Mouse (Mus musculus) neutrophil, adult 5-6 weeks (primary cell): Measurements from ENCODE around the gene Xpo5. TPM values are rescaled to one million over a fixed set of nuclear protein-coding genes. Genes with fewer than 3 reads are reported as not detected.
A peak's percentile ranks its signal among the peaks of the same experiment; 100 is the strongest.

Experiments used
- ATAC-seq: fragments of 151-379, 151-347 bp; 2 replicates; pipeline ENCODE4 v1.8.0; 2017; ENCODE audit warnings: mild to moderate bottlenecking, moderate TSS enrichment; ENCODE audit not compliant: insufficient number of reproducible peaks, poor library complexity, low FRiP score, severe bottlenecking; ENCODE audit errors: extremely low read depth
- total RNA-seq: library from RNA; stranded (forward); fragments of 200-1000 nt; gene quantifications from 2 replicates; pipeline ENCODE4 v1.2.3, GENCODE M21; 2017

Xpo5 gene
- total RNA-seq, 1 experiment from 2014 or later, result 37.5 TPM

- no peak for ATAC-seq
These were observed 72.9 kb downstream of the Xpo5 start for GRCm38 (mm10) chr17:46275506-46275905.

- ATAC-seq, result no peak
These were observed 75.0 kb downstream of the Xpo5 start for GRCm38 (mm10) chr17:46277586-46277985.

GRCm38 (mm10) chr17:46278011-46278765, 75.6 kb downstream of the Xpo5 start:
- ATAC-seq, result no peak

- peak; percentile 78 for ATAC-seq
These were observed 80.0 kb downstream of the Xpo5 start, which contains the start of gene Tjap1 for GRCm38 (mm10) chr17:46282483-46283123. Gene Tjap1 (minus strand): TSS chr17:46283026.

GRCm38 (mm10) chr17:46283140-46283539, 80.6 kb downstream of the Xpo5 start:
- ATAC-seq, result no peak

- no peak for ATAC-seq
These were observed 81.3 kb downstream of the Xpo5 start for GRCm38 (mm10) chr17:46283911-46284310.

GRCm38 (mm10) chr17:46284653-46285052, 82.1 kb downstream of the Xpo5 start:
- no peak for ATAC-seq

GRCm38 (mm10) chr17:46285407-46285806, 82.8 kb downstream of the Xpo5 start:
- ATAC-seq, result no peak

- ATAC-seq, result no peak
These were observed 85.1 kb downstream of the Xpo5 start for GRCm38 (mm10) chr17:46287678-46288095.

Other genes starting within 250 kb of the Xpo5 start
- gene Vegfa, start 170.4 kb upstream of the Xpo5 start, total RNA-seq, result 19.5 and 23.0 TPM in 2 replicates
- 20.1 and 23.6 TPM in 2 replicates for gene Mrps18a, start 91.8 kb upstream of the Xpo5 start, total RNA-seq
- gene Rsph9, start 58.6 kb upstream of the Xpo5 start, total RNA-seq, result not detected in 2 replicates
- gene Mad2l1bp, start 49.2 kb upstream of the Xpo5 start, total RNA-seq, result 7.1 and 10.6 TPM in 2 replicates
- gene Gtpbp2, start 41.8 kb upstream of the Xpo5 start, total RNA-seq, result 181 and 188 TPM in 2 replicates
- 13.2 and 14.4 TPM in 2 replicates for gene Polh, start 137 bp upstream of the Xpo5 start, total RNA-seq
- 23.3 and 25.4 TPM in 2 replicates for gene Polr1c, start 45.3 kb downstream of the Xpo5 start, total RNA-seq
- gene Yipf3, start 45.3 kb downstream of the Xpo5 start, total RNA-seq, result 59.1 and 61.4 TPM in 2 replicates
- 0.74 and 1.3 TPM in 2 replicates for gene Lrrc73, start 50.7 kb downstream of the Xpo5 start, total RNA-seq
- gene Tjap1, start 80.2 kb downstream of the Xpo5 start, total RNA-seq, result 17.2 and 17.8 TPM in 2 replicates
- not detected in 2 replicates for gene Dlk2, start 94.6 kb downstream of the Xpo5 start, total RNA-seq
- 3.1 and 3.4 TPM in 2 replicates for gene Abcc10, start 125.6 kb downstream of the Xpo5 start, total RNA-seq
- 216 and 260 TPM in 2 replicates for gene Zfp318, start 180.9 kb downstream of the Xpo5 start, total RNA-seq
- 2.3 and 4.3 TPM in 2 replicates for gene Crip3, start 226.1 kb downstream of the Xpo5 start, total RNA-seq
- gene Slc22a7, start 235.7 kb downstream of the Xpo5 start, total RNA-seq, result not detected in 2 replicates